Mouse (Mus musculus) MEL (cell line): ENCODE data around the gene Gcm2. TPM values are rescaled to one million over a fixed set of nuclear protein-coding genes. Genes with fewer than 3 reads are reported as not detected.

Experiments used
- DNase-seq: peaks from one replicate; pipeline ENCODE4 v3.0.0; 2011; ENCODE audit warnings: low read depth, low spot score
- H3K27ac ChIP-seq: 2 replicates; pipeline ENCODE4 v1.5.1; 2012; ENCODE audit warnings: low read depth, mild to moderate bottlenecking, control low read depth, low read length, moderate library complexity; ENCODE audit not compliant: control insufficient read depth
- H3K27me3 ChIP-seq, 2 experiments: fragments of 150-350 bp in 1 of 2; sonication (generic) in 1 of 2; 2 replicates each; pipeline ENCODE4 v1.6.1; 2012; ENCODE audit warnings: low read length in 2 of 2, mild to moderate bottlenecking in 2 of 2, improper control_type of control experiment in 1 of 2, moderate library complexity in 1 of 2; ENCODE audit not compliant: insufficient read depth in 2 of 2, control insufficient read depth in 1 of 2
- H3K36me3 ChIP-seq, 2 experiments: 2 replicates each; pipeline ENCODE4 v1.6.1; 2012 to 2014; ENCODE audit warnings: low read length in 2 of 2, improper control_type of control experiment in 1 of 2, inconsistent platforms in 1 of 2, mild to moderate bottlenecking in 1 of 2; ENCODE audit not compliant: insufficient read depth in 2 of 2, control insufficient read depth in 1 of 2
- H3K4me1 ChIP-seq, 2 experiments: fragments of 150-350 bp in 1 of 2; sonication (generic) in 1 of 2; 2 replicates each; pipeline ENCODE4 v1.6.1; 2012; ENCODE audit warnings: low read length in 2 of 2, improper control_type of control experiment in 1 of 2, mild to moderate bottlenecking in 1 of 2; ENCODE audit not compliant: insufficient read depth in 2 of 2, control insufficient read depth in 1 of 2
- H3K4me3 ChIP-seq, 2 experiments: fragments of 150-350 bp in 1 of 2; sonication (generic) in 1 of 2; 2 replicates each; pipeline ENCODE4 v1.5.1; 2012; ENCODE audit warnings: low read depth in 2 of 2, low read length in 2 of 2, mild to moderate bottlenecking in 2 of 2, moderate library complexity in 2 of 2, control low read depth in 1 of 2, improper control_type of control experiment in 1 of 2; ENCODE audit not compliant: control insufficient read depth in 1 of 2, insufficient read depth in 1 of 2
- H3K79me2 ChIP-seq: 2 replicates; pipeline ENCODE4 v1.6.1; 2012; ENCODE audit warnings: mild to moderate bottlenecking, low read length, moderate library complexity; ENCODE audit not compliant: control insufficient read depth, poor library complexity, insufficient read depth
- H3K9ac ChIP-seq: 2 replicates; pipeline ENCODE4 v1.6.1; 2012; ENCODE audit warnings: low read depth, mild to moderate bottlenecking, control low read depth, low read length, moderate library complexity; ENCODE audit not compliant: control insufficient read depth, poor library complexity, severe bottlenecking
- H3K9me3 ChIP-seq: fragments of 150-350 bp; sonication (generic); replicated peaks from 2 replicates; pipeline ENCODE4 v1.6.1; 2012; ENCODE audit warnings: mild to moderate bottlenecking, low read length, improper control_type of control experiment, moderate library complexity; ENCODE audit not compliant: insufficient read depth
- CHD1 ChIP-seq: IDR thresholded peaks from 2 replicates; pipeline ENCODE4 v1.6.1; 2012; ENCODE audit warnings: low read depth, mild to moderate bottlenecking, inconsistent platforms, low read length, improper control_type of control experiment
- CTCF ChIP-seq, 3 experiments: IDR thresholded peaks in 2 of 3; conservative IDR thresholded peaks in 1 of 3; 2 replicates each; pipeline ENCODE4 v1.5.1; 2011 to 2012; ENCODE audit warnings: low read length in 3 of 3, low read depth in 2 of 3, mild to moderate bottlenecking in 2 of 3, improper control_type of control experiment in 1 of 3, inconsistent platforms in 1 of 3, mixed read lengths in 1 of 3, moderate library complexity in 1 of 3; ENCODE audit not compliant: control insufficient read depth in 1 of 3, insufficient read depth in 1 of 3, poor library complexity in 1 of 3, severe bottlenecking in 1 of 3
- ELF1 ChIP-seq: IDR thresholded peaks from 2 replicates; pipeline ENCODE4 v1.6.1; 2014; ENCODE audit warnings: low read depth, mild to moderate bottlenecking, inconsistent platforms, low read length, improper control_type of control experiment, moderate library complexity
- GABPA ChIP-seq: IDR thresholded peaks from 2 replicates; pipeline ENCODE4 v1.6.1; 2012; ENCODE audit warnings: low read depth, mild to moderate bottlenecking, inconsistent platforms, low read length, improper control_type of control experiment, moderate library complexity
- HCFC1 ChIP-seq: IDR thresholded peaks from 2 replicates; pipeline ENCODE4 v1.6.1; 2012; ENCODE audit warnings: low read depth, mild to moderate bottlenecking, inconsistent platforms, low read length, improper control_type of control experiment, moderate library complexity
- MEF2A ChIP-seq: IDR thresholded peaks from 2 replicates; pipeline ENCODE4 v1.6.1; 2014; ENCODE audit warnings: low read depth, mild to moderate bottlenecking, inconsistent platforms, low read length, improper control_type of control experiment; ENCODE audit not compliant: poor library complexity, insufficient replicate concordance, severe bottlenecking; ENCODE audit errors: extremely low read depth
- MYC ChIP-seq: IDR thresholded peaks from 2 replicates; pipeline ENCODE4 v1.6.1; 2011; ENCODE audit warnings: low read depth, mild to moderate bottlenecking, low read length, improper control_type of control experiment, moderate library complexity
- POLR2AphosphoS2 ChIP-seq: IDR thresholded peaks from 2 replicates; pipeline ENCODE4 v1.6.1; 2011; ENCODE audit warnings: low read length, improper control_type of control experiment
- POLR2AphosphoS5 ChIP-seq: IDR thresholded peaks from 2 replicates; pipeline ENCODE4 v1.6.1; 2012; ENCODE audit warnings: low read depth, borderline replicate concordance, mild to moderate bottlenecking, inconsistent platforms, low read length, moderate library complexity, mixed read lengths
- RAD21 ChIP-seq: IDR thresholded peaks from 2 replicates; pipeline ENCODE4 v1.6.1; 2011; ENCODE audit warnings: mild to moderate bottlenecking, low read depth, low read length, improper control_type of control experiment
- SMC3 ChIP-seq: IDR thresholded peaks from 2 replicates; pipeline ENCODE4 v1.6.1; 2011; ENCODE audit warnings: low read depth, low read length, improper control_type of control experiment
- TCF12 ChIP-seq: IDR thresholded peaks from 2 replicates; pipeline ENCODE4 v1.6.1; 2014; ENCODE audit warnings: low read depth, mild to moderate bottlenecking, inconsistent platforms, low read length, improper control_type of control experiment, moderate library complexity
- USF2 ChIP-seq, 2 experiments: IDR thresholded peaks; 2 replicates each; pipeline ENCODE4 v1.6.1; 2011 to 2012; ENCODE audit warnings: improper control_type of control experiment in 2 of 2, low read length in 2 of 2, borderline replicate concordance in 1 of 2, inconsistent platforms in 1 of 2, low read depth in 1 of 2, mild to moderate bottlenecking in 1 of 2; ENCODE audit not compliant: insufficient read depth in 1 of 2
- ZC3H11A ChIP-seq: IDR thresholded peaks from 2 replicates; pipeline ENCODE4 v1.6.1; 2012; ENCODE audit warnings: low read depth, mild to moderate bottlenecking, inconsistent platforms, low read length, improper control_type of control experiment
- ZKSCAN1 ChIP-seq: IDR thresholded peaks from 2 replicates; pipeline ENCODE4 v1.6.1; 2012; ENCODE audit warnings: low read depth, mild to moderate bottlenecking, inconsistent platforms, low read length, improper control_type of control experiment, moderate library complexity
- ZMIZ1 ChIP-seq: IDR thresholded peaks from 2 replicates; pipeline ENCODE4 v1.6.1; 2012; ENCODE audit warnings: low read depth, mild to moderate bottlenecking, inconsistent platforms, low read length, improper control_type of control experiment, moderate library complexity
- ZNF384 ChIP-seq: IDR thresholded peaks from 2 replicates; pipeline ENCODE4 v1.6.1; 2012; ENCODE audit warnings: low read depth, mild to moderate bottlenecking, inconsistent platforms, low read length, improper control_type of control experiment
- polyA plus RNA-seq, 2 experiments: library from polyadenylated mRNA; stranded (reverse) in 1 of 2; unstranded in 1 of 2; fragments of >175 nt in 1 of 2; fragments of >200 nt in 1 of 2; gene quantifications; 2 replicates each; pipeline versions ENCODE4 v1.2.1 to v1.2.4; 2012; ENCODE audit warnings: low replicate concordance in 2 of 2, low read depth in 1 of 2; ENCODE audit not compliant: insufficient read length in 2 of 2, insufficient read depth in 1 of 2, missing spikeins in 1 of 2
- total RNA-seq: library from RNA; depleted of rRNA; stranded (reverse); fragments of 300-350 nt; gene quantifications from 2 replicates; pipeline ENCODE4 v1.2.3, GENCODE M21; 2012

Gene Gcm2
- total and polyA plus RNA-seq, 3 experiments, result not detected

DNA sequence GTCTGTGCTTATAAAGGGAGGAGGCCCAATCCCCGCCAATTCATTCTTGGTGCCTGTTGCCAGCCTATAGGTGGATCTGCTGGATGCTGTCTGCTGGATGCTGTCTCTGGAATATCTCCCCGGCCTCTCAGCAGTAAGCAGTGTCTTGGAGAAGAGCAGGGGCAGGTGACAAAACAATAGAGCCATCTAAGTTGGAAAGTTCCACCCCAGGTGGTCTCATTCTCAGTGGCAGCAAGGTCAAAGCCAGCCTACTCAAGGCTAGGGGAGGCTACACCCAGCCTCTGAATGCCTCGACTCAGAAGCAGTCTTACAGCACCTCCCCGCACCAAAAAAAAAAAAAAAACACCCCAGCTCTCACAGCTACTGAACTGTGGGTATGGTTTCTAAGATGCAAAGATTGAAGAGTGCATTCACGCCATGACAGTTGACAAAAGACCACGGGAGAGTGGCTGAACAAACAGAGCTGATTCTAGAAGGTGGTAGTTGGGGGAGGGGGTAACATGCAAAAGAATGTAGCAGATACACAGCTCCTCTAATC, 34.7 kb upstream of the Gcm2 start:
- H3K4me1 ChIP-seq, result no peaks in the 10 kb centered on the region
- H3K36me3 ChIP-seq, result no peaks in the 10 kb centered on the region
- H3K9me3 ChIP-seq, result no peaks in the 10 kb centered on the region
- no peak for DNase-seq
- no peak overlapping the region for H3K9ac ChIP-seq
- no peaks in the 10 kb centered on the region; a peak in 2 of 4 replicates for H3K27me3 ChIP-seq
- no peak overlapping the region for H3K27ac ChIP-seq
- H3K4me3 ChIP-seq, result no peak overlapping the region
- TF ChIP-seq ELF1, result no peak
- TF ChIP-seq MYC, result no peak
- no peak for TF ChIP-seq MEF2A
- no peak for TF ChIP-seq ZMIZ1
- TF ChIP-seq ZC3H11A, result no peak
- no peak for TF ChIP-seq GABPA
- TF ChIP-seq POLR2AphosphoS2, result no peak
- no peak for TF ChIP-seq ZNF384
- TF ChIP-seq CTCF (IDR thresholded peaks at IDR 0.05 in 2 of 3, conservative IDR thresholded peaks at IDR 0.05 in 1 of 3; ENCODE audit: control insufficient read depth in 1 of 3, insufficient read depth in 1 of 3, low read depth in 2 of 3, low read length in 3 of 3, poor library complexity in 1 of 3, severe bottlenecking in 1 of 3), result no peak
- TF ChIP-seq POLR2AphosphoS5, result no peak
- no peak for TF ChIP-seq HCFC1
- no peak for TF ChIP-seq ZKSCAN1
- no peaks in the 10 kb centered on the region for H3K79me2 ChIP-seq

GRCm38 (mm10) chr13:41134901-41135300, 24.1 kb upstream of the Gcm2 start:
- Histone ChIP-seq H3K27me3 (peaks cover 2% of the 10 kb centered on the region in 2 experiments; a peak in 3 of 4 replicates), H3K9me3 (no peaks in the 10 kb centered on the region), H3K4me1 (no peaks in the 10 kb centered on the region), H3K9ac (no peak overlapping the region), H3K4me3 (no peak overlapping the region), H3K36me3 (no peaks in the 10 kb centered on the region), H3K27ac (no peak overlapping the region), H3K79me2 (no peaks in the 10 kb centered on the region)
- peak; percentile 58 for DNase-seq
- TF ChIP-seq RAD21 (peak; percentile 37), CHD1 (no peak), SMC3 (peak; percentile 79), POLR2AphosphoS2 (no peak), CTCF (IDR thresholded peaks at IDR 0.05 in 2 of 3, conservative IDR thresholded peaks at IDR 0.05 in 1 of 3; ENCODE audit: control insufficient read depth in 1 of 3, insufficient read depth in 1 of 3, low read depth in 2 of 3, low read length in 3 of 3, poor library complexity in 1 of 3, severe bottlenecking in 1 of 3) (peak; percentile 70 to 82 (median 76)), TCF12 (no peak), USF2 (IDR thresholded peaks at IDR 0.05; ENCODE audit: borderline replicate concordance in 1 of 2, insufficient read depth in 1 of 2, low read depth in 1 of 2, low read length in 2 of 2) (no peak)
